Mouse (Mus musculus): ENCODE data around the gene Olfr372.
"Not testable (repeated sequence)": the region's sequence is repeated elsewhere in the genome, so short reads cannot be mapped to it uniquely, and the experiment has no call there.

Olfr372 gene

DNA sequence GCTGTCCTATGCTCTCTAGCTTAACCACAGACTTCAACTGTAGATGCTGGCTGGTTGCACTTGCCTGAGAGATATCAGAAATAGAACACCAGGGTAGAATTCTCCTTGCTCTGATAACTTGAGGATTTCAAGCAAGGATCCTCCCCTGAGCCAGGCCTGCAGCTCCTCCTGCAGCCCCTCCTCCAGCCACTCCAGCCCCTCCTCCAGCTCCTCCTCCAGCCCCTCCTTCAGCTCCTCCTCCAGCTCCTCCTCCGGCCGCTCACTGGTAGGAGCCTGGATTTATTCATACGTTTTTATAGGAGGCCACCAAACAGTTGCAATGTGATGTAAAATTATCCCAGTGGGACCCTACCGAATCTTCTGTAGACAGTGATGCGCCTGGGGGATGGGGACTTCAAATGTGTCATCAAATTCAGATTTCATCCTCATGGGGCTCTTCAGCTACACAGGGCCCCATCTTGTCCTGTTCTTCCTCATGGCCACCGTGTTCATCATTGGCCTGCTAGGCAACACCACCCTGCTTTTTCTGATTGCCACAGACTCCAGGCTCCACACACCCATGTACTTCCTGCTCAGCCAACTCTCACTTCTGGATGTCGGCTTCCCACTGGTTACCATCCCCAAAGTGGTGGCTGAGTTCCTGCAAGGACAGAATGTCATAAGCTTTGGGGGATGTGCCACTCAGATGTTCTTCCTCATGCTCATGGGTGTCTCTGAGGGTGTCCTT lies 58.5 kb downstream of the Olfr372 start:
- not testable (repeated sequence) for DNase-seq

DNA sequence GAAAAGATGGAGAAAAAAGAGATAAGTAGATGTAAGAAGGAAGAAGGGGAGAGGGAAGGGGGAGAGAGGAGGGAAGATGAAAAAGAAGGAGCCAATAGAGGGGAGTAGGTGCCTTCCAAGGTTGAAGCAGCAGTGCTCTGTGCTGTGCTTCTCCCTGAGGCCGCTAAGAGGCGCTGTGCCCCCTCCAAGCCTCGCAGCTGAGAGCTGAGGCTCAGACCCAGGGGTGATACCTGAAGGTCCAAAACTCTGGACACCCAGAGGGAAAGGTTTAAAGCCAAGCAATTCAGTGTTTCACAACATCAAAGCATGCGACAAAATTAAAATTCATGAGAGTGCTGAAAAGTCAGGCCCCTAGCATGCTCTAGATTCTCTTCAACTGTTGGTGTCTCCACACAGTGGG lies 64.1 kb downstream of the Olfr372 start:
- DNase-seq: no peak

DNA sequence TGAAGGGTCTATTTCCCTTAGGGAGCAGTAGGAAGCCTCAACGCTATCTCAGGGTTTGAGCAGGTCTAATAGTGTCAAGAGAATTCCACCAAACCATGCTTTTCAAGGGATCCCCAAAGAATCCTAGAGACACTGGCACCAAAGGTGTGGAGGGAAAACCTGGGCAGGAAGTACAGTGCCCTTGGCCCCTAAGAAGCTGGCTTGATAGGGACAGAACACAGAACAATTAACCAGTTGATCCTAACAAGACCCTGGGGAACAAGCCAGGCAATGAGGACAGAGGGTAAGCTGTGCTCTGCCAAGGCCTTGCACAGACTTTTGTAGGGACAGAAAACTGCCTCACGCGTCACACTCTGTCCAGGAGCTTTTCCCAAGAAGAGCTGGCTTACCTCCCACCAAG lies 65.7 kb downstream of the Olfr372 start, which contains the start of gene Olfr374:
Gene Olfr374, plus strand, starts transcription at position 301 of the 400 bp plus-strand sequence.
- DNase-seq: no peak
